Mouse (Mus musculus) ES-Bruce4 (cell line): ENCODE measurements around the gene Sult5a1. TPM values are rescaled to one million over a fixed set of nuclear protein-coding genes. Genes with fewer than 3 reads are reported as not detected.
A peak's percentile ranks its signal among the peaks of the same experiment; 100 is the strongest.

Experiments used
- H3K27ac ChIP-seq: 2 replicates; pipeline ENCODE4 v1.5.1; 2012; ENCODE audit warnings: low read length, inconsistent platforms; ENCODE audit not compliant: insufficient read depth
- H3K27me3 ChIP-seq: 2 replicates; pipeline ENCODE4 v1.6.1; 2012; ENCODE audit warnings: mild to moderate bottlenecking, low read length, inconsistent platforms; ENCODE audit not compliant: control insufficient read depth, poor library complexity, insufficient read depth, severe bottlenecking
- H3K36me3 ChIP-seq: 2 replicates; pipeline ENCODE4 v1.6.1; 2012; ENCODE audit warnings: inconsistent platforms, mild to moderate bottlenecking, low read length, moderate library complexity; ENCODE audit not compliant: control insufficient read depth, poor library complexity, insufficient read depth, severe bottlenecking
- H3K4me1 ChIP-seq: one replicate; pipeline ENCODE4 v1.8.1; 2011; ENCODE audit warnings: low read length; ENCODE audit not compliant: control insufficient read depth, insufficient read depth
- H3K4me3 ChIP-seq: 2 replicates; pipeline ENCODE4 v1.5.1; 2011; ENCODE audit warnings: low read depth, mild to moderate bottlenecking, low read length
- H3K9ac ChIP-seq: 2 replicates; pipeline ENCODE4 v1.6.1; 2012; ENCODE audit warnings: low read depth, mild to moderate bottlenecking, inconsistent platforms; ENCODE audit not compliant: poor library complexity, severe bottlenecking
- H3K9me3 ChIP-seq: replicated peaks from 2 replicates; pipeline ENCODE4 v1.6.1; 2012; ENCODE audit warnings: mild to moderate bottlenecking, low read length, inconsistent platforms; ENCODE audit not compliant: control insufficient read depth, poor library complexity, insufficient read depth, severe bottlenecking
- CTCF ChIP-seq: IDR thresholded peaks from one replicate; pipeline ENCODE4 v1.8.1; 2011; ENCODE audit warnings: low read depth, low read length
- EP300 ChIP-seq: IDR thresholded peaks from 2 replicates; pipeline ENCODE4 v1.6.1; 2011; ENCODE audit warnings: low read depth, low read length; ENCODE audit not compliant: insufficient read depth
- POLR2A ChIP-seq: IDR thresholded peaks from one replicate; pipeline ENCODE4 v1.8.1; 2011; ENCODE audit warnings: low read length; ENCODE audit not compliant: insufficient read depth
- polyA plus RNA-seq: library from polyadenylated mRNA; stranded (reverse); fragments of >200 nt; gene quantifications from 2 replicates; pipeline ENCODE4 v1.2.4, GENCODE M21; 2011; ENCODE audit warnings: low read depth; ENCODE audit not compliant: missing spikeins, insufficient read depth, insufficient read length

The Sult5a1 gene
- polyA plus RNA-seq, 1 experiment = 2.2 TPM

GRCm38 (mm10) chr8:123117127-123117731 is 40.9 kb downstream of the Sult5a1 start, which contains the start of gene Cpne7:
Gene Cpne7, plus strand, starts transcription at chr8:123117374.
- Histone ChIP-seq H3K9ac (peak within 1 kb of the TSS; percentile 66), H3K9me3 (no peaks in the 10 kb centered on the region), H3K4me3 (peak within 1 kb of the TSS; percentile 60), H3K27me3 (peaks cover 16% of the 10 kb centered on the region; the same call in 1 of the 2 replicates), H3K27ac (no peak within 1 kb of the TSS), H3K36me3 (no peaks in the 10 kb centered on the region), H3K4me1 (no peaks in the 10 kb centered on the region)
- TF ChIP-seq EP300 = no peak
- TF ChIP-seq CTCF = no peak
- no peak for TF ChIP-seq POLR2A

- TF ChIP-seq POLR2A (no peak), EP300 (no peak), CTCF (no peak)
- Histone ChIP-seq H3K36me3 (no peaks in the 10 kb centered on the region), H3K9me3 (no peaks in the 10 kb centered on the region), H3K27me3 (peaks cover 16% of the 10 kb centered on the region; the same call in 1 of the 2 replicates), H3K27ac (no peak overlapping the region), H3K9ac (no peak overlapping the region), H3K4me1 (no peaks in the 10 kb centered on the region), H3K4me3 (no peak overlapping the region)
Observed at GRCm38 (mm10) chr8:123114644-123115043, 43.5 kb downstream of the Sult5a1 start.

GRCm38 (mm10) chr8:123113908-123114469 is 44.1 kb downstream of the Sult5a1 start:
- Histone ChIP-seq H3K9ac (no peak overlapping the region), H3K4me1 (no peaks in the 10 kb centered on the region), H3K27me3 (peaks cover 16% of the 10 kb centered on the region; the same call in 1 of the 2 replicates), H3K36me3 (no peaks in the 10 kb centered on the region), H3K4me3 (no peak overlapping the region), H3K27ac (no peak overlapping the region), H3K9me3 (no peaks in the 10 kb centered on the region)
- TF ChIP-seq CTCF (no peak), EP300 (no peak), POLR2A (no peak)

- Histone ChIP-seq H3K4me1 (no peaks in the 10 kb centered on the region), H3K36me3 (no peaks in the 10 kb centered on the region), H3K9me3 (no peaks in the 10 kb centered on the region), H3K27ac (no peak overlapping the region), H3K9ac (no peak overlapping the region), H3K27me3 (peaks cover 12% of the 10 kb centered on the region; the same call in 1 of the 2 replicates), H3K4me3 (no peak overlapping the region)
- no peak for TF ChIP-seq POLR2A
- TF ChIP-seq CTCF = no peak
- TF ChIP-seq EP300 = no peak
Observed at GRCm38 (mm10) chr8:123112892-123113291, 45.2 kb downstream of the Sult5a1 start.

DNA sequence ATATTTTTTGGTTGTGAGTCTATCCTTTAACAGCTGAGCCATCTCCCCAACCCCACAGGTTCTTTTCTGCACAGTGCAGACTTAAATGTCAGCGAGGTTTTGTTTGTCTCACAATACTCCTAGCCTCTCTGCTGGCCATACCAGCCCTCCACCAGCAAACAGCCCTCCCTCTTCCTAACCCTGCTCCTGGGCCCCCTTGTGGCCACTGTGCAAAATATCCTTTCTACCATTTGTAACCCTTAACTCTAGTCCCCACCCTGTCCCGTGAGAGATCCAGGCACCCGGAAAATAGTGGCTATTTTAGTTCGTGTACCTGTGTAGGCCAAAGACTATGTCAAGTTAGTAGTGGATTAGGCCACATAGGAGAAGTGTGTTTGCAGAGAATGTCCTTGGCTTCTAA is 47.5 kb downstream of the Sult5a1 start:
- no peaks in the 10 kb centered on the region for H3K27me3 ChIP-seq
- H3K27ac ChIP-seq = no peak overlapping the region
- H3K9me3 ChIP-seq = no peaks in the 10 kb centered on the region
- H3K36me3 ChIP-seq = peaks cover 1% of the 10 kb centered on the region; the same call in 1 of the 2 replicates
- H3K4me1 ChIP-seq = no peaks in the 10 kb centered on the region
- TF ChIP-seq CTCF (peak; percentile 70), EP300 (no peak)
- no peak overlapping the region for H3K9ac ChIP-seq
- no peak overlapping the region for H3K4me3 ChIP-seq

DNA sequence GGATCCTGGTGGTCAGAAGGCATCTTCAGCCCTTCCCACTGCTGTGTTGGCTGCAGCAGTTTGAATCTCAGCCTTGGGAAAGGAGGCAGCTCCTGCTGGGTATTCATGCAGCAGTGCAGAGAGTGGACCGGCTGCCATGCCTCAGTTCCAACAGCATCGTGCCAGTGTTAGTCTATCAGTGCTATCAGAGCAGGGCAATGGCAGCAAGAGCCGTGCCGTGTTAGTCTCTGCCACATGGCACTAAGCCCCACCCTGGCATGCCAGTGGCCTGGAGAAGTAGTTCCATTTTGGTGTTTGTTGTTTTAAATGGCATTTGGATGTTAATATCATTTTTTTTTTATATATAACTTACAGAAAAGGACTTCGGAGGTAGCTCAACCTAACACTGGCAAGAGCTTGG is 49.2 kb downstream of the Sult5a1 start:
- TF ChIP-seq EP300 = no peak
- TF ChIP-seq CTCF = no peak
- no peak for TF ChIP-seq POLR2A
- Histone ChIP-seq H3K9ac (no peak overlapping the region), H3K27me3 (no peaks in the 10 kb centered on the region), H3K4me3 (no peak overlapping the region), H3K9me3 (no peaks in the 10 kb centered on the region), H3K4me1 (no peaks in the 10 kb centered on the region), H3K27ac (no peak overlapping the region), H3K36me3 (peaks cover 18% of the 10 kb centered on the region)
